Mouse (Mus musculus): ENCODE results near the gene Dnajb8.

Gene Dnajb8

DNA sequence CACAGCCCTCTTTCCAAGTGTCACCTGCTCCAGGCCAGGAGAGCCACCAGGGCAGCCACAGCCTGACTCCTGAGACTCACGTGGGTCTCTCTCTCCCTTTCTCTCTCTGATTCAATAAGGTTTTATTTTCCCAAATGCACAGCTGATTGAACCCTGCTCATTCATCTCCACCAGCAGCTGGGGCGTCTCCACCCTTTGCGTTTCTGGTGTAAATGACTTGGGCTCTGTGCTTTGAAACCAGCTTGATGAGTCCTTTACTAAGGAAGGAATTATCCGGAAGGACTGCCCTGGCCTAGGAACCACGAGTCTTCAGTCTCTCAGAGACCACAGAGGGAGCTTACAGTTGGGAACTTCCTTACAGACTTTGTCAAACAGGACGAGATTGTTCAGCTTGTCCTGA, 10.2 kb downstream of the Dnajb8 start:
- no peak for DNase-seq

DNA sequence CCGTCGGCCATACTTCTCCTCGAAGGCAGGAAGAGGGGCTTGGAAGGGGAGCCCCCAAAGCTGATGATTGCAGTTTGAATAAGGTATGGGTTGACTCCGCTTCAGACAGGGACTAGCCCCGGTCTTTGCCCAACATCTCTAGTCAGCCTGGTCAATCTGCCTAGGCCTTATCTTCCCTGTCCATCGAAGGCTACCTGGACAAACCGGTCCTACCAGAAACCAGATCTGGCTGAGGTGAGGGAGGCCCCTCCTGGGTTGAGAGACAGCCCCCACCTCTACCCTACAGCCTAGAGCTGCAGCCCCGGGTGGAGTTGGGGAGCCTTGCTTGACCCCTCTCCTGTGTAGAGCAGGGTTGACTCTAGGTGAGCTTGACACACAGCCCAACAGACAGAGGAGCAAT, 11.9 kb downstream of the Dnajb8 start:
- no peak for DNase-seq

DNA sequence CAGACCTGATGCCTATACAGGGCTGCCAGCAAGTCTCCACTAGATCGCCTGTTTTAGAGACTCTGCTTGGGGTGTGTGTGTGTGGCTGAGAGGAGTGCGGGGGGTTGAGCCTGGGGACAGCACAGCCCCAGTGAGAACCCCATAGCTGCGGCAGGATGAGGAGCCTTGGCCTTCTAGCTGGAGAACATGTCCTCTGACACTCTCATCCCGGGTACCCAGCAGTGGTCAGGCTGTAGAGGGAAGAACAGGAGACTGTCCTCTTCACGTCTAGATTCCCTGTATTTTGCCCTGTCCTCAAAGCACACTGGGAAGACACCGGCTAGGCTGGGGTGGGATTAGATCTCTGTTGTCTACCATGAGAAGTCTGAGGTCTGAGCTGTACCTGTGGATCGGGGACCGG, 13.4 kb downstream of the Dnajb8 start:
- no peak for DNase-seq

DNA sequence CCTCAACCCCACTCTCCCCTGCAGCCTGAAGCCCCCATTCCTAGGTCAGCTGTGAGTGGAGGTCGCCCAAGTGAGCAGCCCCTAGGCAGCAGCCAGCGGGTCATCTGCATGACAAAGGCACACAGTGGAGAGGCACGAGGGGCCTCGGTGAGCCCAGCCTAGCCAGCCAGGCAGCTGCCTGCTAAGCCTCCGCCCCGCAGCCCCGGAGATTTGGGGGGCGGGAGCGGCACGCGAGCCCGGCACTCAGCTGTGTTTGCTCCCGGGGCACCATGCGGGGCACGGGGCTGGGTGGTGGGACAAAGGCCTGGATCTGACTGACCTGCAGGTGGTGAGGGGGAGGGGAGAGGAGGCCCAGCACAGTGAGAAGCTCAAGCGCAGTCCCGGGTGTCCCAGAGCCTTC, 13.9 kb downstream of the Dnajb8 start:
- DNase-seq, result peak; percentile 73

DNA sequence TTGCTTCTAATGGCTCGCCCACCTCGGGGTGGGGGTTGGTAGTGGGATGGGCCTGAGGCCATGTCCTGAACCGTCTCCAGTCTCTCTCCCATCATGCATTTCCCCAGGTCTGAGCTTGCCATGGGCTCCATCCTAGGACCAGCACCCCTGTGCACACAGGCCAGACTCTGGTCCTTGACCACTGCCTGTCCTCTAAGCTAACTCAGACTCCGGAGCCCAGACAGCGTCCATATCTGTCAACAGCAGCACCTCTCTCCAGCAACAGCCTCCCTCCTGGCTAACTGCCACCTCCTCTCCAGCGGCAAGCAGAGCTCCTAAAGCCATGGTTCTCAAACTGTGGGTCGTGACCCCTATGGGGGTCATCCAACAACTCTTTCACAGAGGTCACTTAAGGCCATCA, 14.4 kb downstream of the Dnajb8 start:
- DNase-seq, result peak; percentile 23

DNA sequence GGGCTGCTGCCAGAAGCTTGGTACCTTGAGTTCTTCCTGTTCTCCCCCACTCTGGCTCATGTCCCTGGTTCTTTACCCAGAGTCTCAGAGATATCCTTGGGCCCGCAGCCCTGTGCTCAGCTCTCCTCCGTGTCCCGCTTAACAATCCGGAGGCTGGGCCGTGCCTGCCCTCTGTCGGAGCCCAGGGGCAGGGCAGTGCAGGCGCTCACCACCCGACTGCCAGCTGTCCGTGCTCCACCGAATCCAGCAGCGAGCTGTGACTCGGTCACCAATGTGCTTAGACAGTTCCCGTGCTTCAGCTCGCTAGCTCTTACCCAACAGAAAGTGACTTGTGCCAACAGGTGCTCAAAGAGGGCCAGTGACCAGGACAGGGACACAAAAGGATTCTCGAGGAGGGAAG, 20.5 kb downstream of the Dnajb8 start:
- peak; percentile 83 for DNase-seq

DNA sequence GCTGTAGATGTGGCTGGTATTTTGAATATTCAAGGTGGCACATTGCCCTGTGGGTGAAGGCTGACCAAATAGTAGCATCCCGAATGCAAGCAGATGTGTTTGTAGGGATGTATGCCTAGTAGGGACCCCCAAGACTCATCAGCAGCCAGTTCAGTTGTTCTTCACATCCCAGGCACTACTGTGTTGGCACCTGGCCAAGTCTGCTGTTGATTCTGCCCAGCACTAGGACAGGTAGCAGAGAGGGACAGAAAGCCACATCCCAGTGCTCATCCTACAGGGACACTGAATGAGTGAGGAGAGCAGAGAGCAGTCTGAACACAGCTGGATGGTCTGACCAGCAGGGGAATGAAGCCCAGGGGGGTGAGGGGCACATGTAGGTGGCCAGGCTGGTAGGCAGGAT, 27.2 kb downstream of the Dnajb8 start:
- DNase-seq, result no peak

DNA sequence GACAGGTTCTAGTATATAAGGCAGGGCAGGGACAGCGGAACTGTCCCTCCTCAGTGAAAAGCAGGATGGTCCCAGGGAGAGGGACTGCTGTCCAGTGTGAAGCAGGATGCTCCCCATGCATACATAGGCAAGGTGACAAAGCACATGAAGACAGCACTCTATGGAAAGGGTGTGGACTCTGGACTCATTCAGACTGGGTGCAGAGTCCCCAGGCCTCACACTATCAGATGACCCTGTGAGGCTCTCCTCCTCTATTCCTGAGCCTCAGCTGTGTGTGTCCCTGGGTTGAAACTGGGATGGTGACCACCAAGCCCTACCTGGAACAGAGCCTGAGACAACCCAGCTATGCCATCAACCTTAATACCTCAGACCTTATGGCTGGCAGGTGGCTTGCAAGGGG, 29.3 kb downstream of the Dnajb8 start:
- DNase-seq, result no peak

DNA sequence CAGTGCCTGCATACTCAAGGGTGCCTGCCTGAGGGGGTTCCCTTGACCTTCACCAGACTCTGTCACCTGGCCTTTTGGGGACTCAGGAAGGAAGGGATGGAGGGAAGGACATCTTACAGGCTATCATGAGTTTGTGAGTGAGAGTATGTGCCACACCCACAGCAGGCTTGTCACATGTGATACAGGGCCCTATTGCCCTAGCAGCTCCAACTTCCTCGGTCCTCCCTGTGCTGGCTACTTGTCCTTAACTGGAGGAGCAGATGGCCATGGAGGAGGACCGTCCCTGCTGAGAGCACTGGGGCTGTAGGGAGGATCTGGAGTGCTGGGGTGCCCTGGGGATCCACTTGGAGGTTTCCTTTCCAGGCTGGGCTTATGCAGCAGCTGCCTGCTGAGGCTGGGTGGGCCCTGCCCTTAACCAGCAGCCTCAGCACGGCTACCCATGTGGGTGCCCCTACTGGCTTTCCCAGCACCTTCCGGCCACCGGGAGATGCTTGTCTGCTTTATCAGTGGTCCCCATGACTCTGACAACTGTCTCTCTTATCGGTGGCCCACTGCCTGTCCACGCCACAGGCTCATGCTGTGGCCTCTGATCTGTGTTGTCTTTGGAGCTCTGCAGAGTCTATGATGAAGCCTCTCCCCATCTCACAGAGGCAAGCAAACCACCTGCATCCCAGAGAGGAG, 29.9 kb downstream of the Dnajb8 start:
- DNase-seq, result no peak

DNA sequence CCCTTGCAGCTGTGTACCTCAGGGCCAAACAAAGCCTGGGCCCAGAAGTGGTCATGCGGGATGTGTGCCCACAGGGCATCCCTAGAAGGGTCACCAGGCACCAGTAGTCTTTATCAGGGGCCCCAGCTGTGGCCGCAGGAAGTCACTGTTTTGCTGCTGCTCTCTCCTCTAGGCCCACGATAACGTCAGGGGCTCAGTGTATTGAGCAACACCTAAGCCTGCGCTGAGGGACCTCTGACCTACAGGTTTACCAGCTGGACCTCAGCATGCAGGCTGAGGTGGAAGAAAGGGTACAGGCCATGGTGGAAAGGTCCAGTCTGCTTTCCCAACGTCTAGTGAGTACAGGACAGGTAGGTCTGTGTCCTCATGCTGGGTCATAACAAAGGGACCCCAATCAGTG, 32.0 kb downstream of the Dnajb8 start:
- no peak for DNase-seq

DNA sequence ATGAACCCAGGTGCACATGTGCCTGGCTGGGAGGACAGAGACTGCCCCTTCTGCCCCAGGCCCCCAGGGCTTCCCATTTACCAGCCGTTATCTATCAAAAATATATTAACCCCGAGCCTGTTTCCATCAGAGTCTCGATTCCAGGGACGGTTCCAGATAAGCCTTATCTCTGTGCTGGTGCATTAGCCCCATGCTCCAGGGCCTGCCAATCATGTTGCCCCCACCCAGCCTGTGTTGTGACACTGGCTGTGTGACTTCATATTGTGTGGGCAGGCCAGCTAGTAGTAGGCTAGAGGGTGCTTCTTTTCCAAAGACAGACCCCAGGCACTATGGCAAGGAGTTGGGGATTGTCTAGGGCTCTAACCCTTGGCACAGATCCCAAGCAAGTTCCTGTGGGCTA, 33.4 kb downstream of the Dnajb8 start:
- no peak for DNase-seq

DNA sequence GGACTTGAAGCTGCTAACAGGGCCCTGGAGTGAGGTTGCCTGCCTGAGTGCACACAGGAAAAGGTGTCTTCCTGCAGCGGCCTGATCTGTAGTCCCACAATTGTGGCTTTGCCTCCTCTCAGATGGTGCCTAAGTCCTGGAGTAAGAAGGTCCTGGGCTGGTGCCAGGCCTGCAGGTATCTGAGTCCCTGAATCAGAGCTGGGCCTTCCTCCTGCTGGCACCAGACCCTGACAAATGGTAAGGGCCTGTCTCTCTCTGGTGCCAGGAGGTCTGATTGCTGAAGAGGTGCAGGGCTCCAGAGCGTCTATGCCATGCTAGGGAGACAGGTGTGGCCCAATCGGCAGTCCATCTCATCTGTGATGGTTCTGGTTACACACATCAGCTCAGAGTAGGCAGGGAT, 37.6 kb downstream of the Dnajb8 start:
- no peak for DNase-seq

DNA sequence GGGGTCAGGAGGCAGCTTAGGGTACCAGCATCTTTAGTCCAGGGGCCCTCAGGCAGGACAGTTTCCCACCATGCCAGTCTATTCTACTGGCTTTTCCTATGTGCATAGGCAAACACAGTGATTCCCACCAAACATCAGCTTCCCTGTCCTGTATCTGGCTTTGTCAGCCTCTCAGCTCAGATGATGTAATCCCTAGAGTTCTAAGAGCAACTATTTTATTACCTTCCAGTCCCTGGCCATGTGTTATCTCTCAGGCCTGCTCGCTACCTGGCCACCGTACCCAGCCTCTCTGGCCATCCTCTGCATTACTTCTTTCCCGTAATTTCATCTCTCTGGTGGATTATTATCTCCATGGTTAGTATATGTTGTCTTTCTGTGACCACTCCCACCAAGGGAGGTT, 38.6 kb downstream of the Dnajb8 start:
- DNase-seq, result no peak

DNA sequence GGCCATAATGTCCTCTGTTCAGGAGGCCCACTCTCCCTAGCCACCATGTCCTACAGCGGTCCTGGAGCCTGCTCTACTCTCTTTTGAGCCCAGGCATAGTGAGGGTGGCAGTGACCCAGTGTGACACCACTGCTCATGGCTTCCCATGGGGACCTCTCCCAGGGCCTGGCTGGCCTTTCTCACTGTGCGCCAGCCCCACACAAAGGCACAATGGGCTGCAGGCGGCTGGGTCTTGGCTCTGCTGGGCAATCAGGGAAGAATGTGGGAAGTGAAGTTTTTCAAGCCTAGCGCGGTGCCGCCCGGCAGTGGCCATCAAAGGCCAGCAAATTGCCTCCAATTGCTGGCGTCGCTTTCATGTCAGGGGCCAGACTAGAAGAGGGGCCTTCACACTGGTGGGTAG, 40.1 kb downstream of the Dnajb8 start:
- DNase-seq, result peak; percentile 34

DNA sequence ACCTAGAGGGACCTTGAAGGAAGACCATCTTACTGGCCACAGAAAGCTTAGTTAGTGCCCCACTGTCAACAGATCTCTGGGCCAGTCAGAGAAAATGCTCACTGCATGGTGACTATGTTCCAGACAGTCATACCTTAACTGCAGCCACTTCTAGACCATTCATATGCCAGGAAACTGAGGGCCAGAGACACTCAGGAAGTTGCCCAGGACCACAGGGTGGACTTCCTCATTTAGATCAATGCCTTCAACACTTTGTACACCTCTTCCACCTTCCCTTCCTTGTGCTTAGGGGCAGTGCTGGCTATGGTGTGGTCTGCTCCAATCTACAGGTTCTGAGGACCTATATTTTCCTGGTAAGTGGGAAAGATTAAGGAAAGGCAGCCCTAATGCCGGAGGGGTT, 43.3 kb downstream of the Dnajb8 start:
- DNase-seq, result no peak

DNA sequence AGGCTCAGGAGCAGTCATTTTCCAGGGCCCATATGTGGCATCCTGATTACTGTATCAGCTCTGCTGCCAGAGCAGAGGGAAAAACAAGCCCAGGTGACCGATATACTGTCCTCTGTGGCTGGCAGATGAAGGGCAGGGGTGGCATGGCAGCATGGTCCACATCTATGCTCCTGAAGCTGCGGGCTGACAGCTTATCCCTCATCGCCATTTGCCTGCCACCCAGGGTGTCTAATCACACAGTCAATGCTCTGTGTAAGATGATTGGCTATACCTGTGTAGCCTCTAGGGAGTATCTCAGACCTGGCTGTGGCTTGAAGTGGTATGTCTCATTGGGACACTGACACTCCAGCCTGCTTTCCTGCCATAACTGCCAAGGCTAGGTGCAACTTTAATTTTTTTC, 44.0 kb downstream of the Dnajb8 start:
- DNase-seq, result no peak

DNA sequence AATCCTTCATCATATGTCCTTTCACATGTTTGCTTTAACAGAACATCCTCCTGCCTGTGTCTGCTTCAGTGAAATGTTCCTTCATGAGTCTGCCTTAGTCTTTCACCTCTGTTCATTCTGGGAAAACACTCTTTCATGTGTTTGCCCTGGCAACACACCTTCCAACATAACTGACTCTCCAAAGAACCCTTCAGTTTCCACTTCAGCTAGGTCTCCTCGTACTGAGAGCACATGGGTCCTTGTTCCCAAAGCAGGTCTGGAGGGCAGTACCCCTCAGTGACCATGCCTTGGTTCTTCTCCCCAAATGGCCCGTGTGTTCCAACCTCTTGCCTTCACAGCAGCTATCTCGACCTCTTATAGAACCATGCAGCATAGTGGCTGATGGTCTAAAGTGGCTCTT, 45.0 kb downstream of the Dnajb8 start:
- DNase-seq, result no peak

DNA sequence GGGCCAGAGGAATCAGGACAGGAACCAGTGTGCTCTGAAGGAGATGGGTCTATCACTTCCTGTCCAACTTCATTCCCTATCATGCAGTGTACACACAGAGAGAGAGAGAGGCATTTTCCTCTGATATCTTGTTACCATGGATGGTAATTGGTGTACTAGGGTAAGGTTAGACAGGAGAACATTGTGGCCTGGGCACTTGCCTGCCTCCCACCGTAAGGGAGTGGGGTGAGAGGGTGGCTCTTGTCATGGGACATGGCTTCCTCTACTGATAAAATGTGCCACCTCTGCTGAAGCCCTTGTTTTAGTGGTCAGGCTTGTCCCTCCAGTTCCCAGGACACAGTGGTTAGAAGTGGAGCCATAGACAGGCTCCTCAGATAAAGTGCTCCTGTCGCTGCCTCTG, 45.9 kb downstream of the Dnajb8 start:
- no peak for DNase-seq

DNA sequence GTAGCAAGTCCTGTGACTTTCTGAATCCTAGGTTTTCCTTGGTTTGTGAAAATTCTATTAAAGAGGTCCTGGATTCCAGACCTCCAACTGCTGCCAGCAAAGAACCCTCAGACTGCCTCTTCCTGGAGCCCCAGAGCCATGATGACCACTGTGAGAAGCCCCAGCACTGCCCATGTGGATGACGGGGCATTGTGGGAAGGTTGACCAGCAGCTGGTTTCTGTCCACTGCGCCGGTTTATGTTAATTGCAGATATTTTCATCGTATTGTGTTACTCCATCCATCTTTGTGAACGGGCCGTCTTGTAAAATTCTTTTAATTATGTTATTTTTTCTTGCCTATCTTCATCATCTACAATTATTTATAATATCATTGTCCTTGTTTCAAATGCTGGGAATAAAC, 52.6 kb downstream of the Dnajb8 start:
- no peak for DNase-seq

DNA sequence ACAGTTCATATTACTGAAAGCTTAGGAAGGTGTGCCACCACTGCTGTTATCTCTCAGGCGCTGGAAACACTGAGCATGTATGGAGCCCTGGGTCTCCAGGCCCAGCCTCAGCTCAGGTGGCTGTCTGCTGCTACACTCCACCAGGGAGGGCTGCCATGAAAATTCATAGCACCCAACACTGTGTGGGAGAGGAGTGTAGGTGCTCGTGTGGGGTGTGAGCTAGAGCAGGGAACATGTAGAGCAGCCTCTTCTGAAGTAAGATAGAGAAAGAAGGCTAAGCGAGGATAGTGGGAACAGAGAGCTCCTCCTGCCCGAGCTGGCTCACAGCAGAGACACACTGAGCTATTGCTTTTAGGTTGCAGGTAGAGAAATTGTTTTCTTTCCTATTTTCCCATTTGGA, 54.2 kb downstream of the Dnajb8 start:
- DNase-seq, result no peak

DNA sequence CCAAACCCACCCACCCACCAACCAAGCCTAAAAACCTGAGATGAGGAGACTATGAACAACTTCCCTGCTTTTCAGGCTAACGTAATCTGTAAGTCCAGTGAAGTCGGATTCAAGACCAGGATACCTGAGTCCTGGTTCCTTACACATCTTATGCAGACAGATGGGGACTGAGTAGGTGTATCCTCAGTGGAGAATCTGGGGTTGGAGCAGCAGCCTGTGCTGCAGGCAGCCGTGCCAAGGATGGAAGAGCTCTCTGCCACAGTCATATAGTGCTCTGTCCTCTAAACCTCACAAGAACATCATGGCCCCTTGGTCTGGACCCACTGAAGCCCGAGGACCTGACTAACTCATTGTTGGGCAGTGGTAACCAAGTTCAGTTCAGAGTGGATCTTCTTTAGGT, 55.2 kb downstream of the Dnajb8 start:
- no peak for DNase-seq

DNA sequence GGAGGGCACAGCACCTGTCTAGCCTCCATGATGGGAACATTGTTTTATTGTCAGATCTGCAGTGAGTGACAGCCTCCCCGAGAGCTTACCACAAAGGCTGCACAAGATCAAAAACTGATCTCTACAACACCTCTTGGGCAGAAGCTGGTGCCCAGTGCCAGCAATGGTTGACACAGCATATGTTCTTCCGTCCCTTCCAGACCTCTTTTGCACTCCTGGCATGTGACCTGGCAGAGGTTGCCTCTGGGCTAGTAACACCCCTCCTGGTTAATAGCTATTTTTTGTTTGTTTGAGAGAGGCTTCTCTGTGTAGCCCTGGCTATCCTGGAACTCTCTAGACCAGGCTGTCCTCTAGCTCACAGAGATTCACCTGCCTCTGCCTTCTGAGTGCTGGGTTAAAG, 56.1 kb downstream of the Dnajb8 start:
- no peak for DNase-seq

DNA sequence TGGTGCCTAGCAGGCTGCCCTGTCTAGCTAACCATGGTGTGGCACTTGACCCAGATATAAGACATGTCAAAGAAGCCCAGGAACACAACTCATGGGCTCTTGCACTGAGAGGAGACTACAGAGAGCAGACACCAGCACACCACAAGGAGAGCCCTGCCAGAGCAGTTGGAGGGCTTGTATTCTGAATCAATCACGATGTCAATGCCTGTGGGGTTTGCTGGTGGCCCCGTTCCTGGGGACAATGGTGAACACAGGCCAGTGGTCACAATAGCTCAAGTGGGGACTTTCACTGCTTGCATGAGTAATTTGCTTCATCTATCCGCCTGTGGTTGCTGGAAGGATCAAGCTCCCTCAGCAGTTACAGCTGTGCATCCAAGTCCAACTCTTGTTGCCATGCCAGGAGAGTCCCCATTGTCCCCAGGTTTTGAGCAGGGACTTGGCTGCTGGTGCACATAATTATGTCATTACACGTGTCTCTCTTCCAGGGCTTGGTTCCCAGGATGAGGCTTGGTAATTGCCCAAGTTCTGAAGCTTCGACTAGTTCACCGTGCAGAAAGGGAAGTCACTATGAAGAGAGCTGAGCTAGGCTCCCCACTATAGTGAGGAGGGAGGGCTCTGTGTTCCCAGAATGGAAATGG, 68.2 kb downstream of the Dnajb8 start:
- DNase-seq, result no peak

DNA sequence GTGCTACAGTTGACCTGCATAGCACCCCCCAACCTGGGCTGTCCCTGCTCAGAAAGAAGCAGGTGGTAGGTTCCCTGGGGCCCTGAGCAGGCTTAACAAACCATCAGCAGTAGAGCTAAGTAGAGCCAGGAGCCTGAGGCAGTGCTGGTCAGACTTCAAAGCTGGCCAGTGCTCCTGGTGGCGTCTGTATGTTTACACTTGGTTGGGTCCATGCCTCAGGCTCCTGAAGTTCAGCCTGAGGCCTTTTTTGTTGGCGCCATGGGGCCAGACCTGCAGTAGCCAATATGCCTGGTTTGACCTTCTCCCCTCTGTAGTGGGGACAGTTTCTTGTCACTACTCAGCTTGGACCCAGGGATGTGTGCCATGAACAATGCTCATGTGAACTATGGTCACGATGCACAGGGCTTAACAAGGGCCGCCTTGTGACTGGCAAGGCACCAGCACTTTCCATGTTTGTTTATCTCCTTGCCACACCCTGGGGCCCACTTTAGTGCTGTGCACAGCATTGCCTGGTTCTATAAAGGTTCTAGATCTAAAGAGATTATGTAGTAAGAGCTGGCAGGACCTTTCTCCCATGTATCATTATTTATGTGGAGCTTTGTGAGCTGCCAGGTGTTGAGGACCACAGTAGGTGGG, 70.3 kb downstream of the Dnajb8 start:
- no peak for DNase-seq

DNA sequence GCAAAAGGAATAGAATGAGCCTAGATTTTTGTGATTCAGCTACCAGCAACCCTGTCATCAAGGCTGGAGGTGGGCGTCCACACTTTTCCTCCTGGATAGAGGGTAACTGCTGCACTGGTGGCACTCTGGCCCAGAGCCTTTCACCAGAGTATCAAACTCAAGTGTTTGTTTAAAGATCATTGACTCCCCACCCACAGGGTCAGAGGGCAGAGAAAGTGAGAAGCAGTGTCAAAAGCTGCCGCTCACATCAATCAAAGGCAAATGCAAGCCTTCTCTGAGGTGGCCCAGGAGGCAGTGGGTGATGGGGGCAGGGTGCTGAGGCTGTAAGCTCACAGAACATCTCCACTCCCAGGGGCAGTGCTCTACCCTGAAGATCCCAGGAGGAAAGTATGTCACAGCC, 77.4 kb downstream of the Dnajb8 start:
- DNase-seq, result peak; percentile 38
